Mouse (Mus musculus): ENCODE data around the gene Map7d3. TPM values are rescaled to one million over a fixed set of nuclear protein-coding genes. Genes with fewer than 3 reads are reported as not detected.

Map7d3 gene
- 1.7 and 2.0 TPM in 2 replicates for polyA plus RNA-seq (2015; fragmentation: Nextera tagmentation; extraction: Ambion mirVana)

- H3K4me1 ChIP-seq (replicated peaks) = no peaks in the 10 kb centered on the region
- no peaks in the 10 kb centered on the region for H3K36me3 ChIP-seq
- ATAC-seq = peak; percentile 61; the same call in 1 of the 2 replicates
- H3K4me3 ChIP-seq (replicated peaks) = peak within 1 kb of the TSS; percentile 45
- H3K9me3 ChIP-seq = no peaks in the 10 kb centered on the region
- WGBS = 23% methylated on average over 35 of the region's 35 CpGs
- no peak within 1 kb of the TSS for H3K27ac ChIP-seq
- no peak within 1 kb of the TSS; the same call in 1 of the 2 replicates for H3K9ac ChIP-seq
- H3K4me2 ChIP-seq (replicated peaks) = peak within 1 kb of the TSS; percentile 71
- H3K27me3 ChIP-seq (replicated peaks) = no peaks in the 10 kb centered on the region
Observed at GRCm38 (mm10) chrX:56821765-56822603, at the start of gene Map7d3. Map7d3 (minus strand) TSS chrX:56822326.

GRCm38 (mm10) chrX:56869863-56870262, 47.7 kb upstream of the Map7d3 start, which contains the start of gene Adgrg4:
Adgrg4 (plus strand) TSS chrX:56870163.
- no peak within 1 kb of the TSS for H3K9ac ChIP-seq
- no peaks in the 10 kb centered on the region for H3K4me1 ChIP-seq (replicated peaks)
- H3K9me3 ChIP-seq = no peaks in the 10 kb centered on the region
- H3K4me3 ChIP-seq (replicated peaks) = no peak within 1 kb of the TSS
- H3K36me3 ChIP-seq = no peaks in the 10 kb centered on the region
- H3K27me3 ChIP-seq (replicated peaks) = no peaks in the 10 kb centered on the region
- no peak within 1 kb of the TSS for H3K27ac ChIP-seq
- no peak for ATAC-seq
- WGBS = 72% methylated on average over 2 of the region's 2 CpGs
- no peak within 1 kb of the TSS for H3K4me2 ChIP-seq (replicated peaks)

GRCm38 (mm10) chrX:56841255-56841654, 19.1 kb upstream of the Map7d3 start:
- H3K27ac ChIP-seq = no peak overlapping the region
- H3K4me3 ChIP-seq (replicated peaks) = no peak overlapping the region
- no peaks in the 10 kb centered on the region for H3K9me3 ChIP-seq
- ATAC-seq = no peak
- WGBS = 65% methylated on average over 5 of the region's 5 CpGs
- no peaks in the 10 kb centered on the region for H3K4me1 ChIP-seq (replicated peaks)
- no peak overlapping the region for H3K4me2 ChIP-seq (replicated peaks)
- H3K36me3 ChIP-seq = no peaks in the 10 kb centered on the region
- no peaks in the 10 kb centered on the region for H3K27me3 ChIP-seq (replicated peaks)
- H3K9ac ChIP-seq = no peak overlapping the region

- H3K4me2 ChIP-seq (replicated peaks) = no peak overlapping the region
- no peak overlapping the region for H3K9ac ChIP-seq
- H3K4me1 ChIP-seq (replicated peaks) = no peaks in the 10 kb centered on the region
- ATAC-seq = no peak
- H3K36me3 ChIP-seq = no peaks in the 10 kb centered on the region
- no peak overlapping the region for H3K27ac ChIP-seq
- H3K4me3 ChIP-seq (replicated peaks) = no peak overlapping the region
- no peaks in the 10 kb centered on the region for H3K27me3 ChIP-seq (replicated peaks)
- H3K9me3 ChIP-seq = no peaks in the 10 kb centered on the region
Observed at GRCm38 (mm10) chrX:56839369-56839768, 17.2 kb upstream of the Map7d3 start.

GRCm38 (mm10) chrX:56835842-56836241, 13.7 kb upstream of the Map7d3 start:
- H3K4me3 ChIP-seq (replicated peaks) = no peak overlapping the region
- H3K9me3 ChIP-seq = no peaks in the 10 kb centered on the region
- no peaks in the 10 kb centered on the region for H3K36me3 ChIP-seq
- no peaks in the 10 kb centered on the region for H3K27me3 ChIP-seq (replicated peaks)
- no peak overlapping the region for H3K9ac ChIP-seq
- ATAC-seq = no peak
- no peaks in the 10 kb centered on the region for H3K4me1 ChIP-seq (replicated peaks)
- no peak overlapping the region for H3K27ac ChIP-seq
- WGBS = 83% methylated on average over 6 of the region's 6 CpGs
- no peak overlapping the region for H3K4me2 ChIP-seq (replicated peaks)

- Histone ChIP-seq H3K9ac (no peak overlapping the region), H3K4me2 (replicated peaks) (no peak overlapping the region), H3K4me3 (replicated peaks) (no peak overlapping the region), H3K36me3 (no peaks in the 10 kb centered on the region), H3K27ac (no peak overlapping the region), H3K27me3 (replicated peaks) (no peaks in the 10 kb centered on the region), H3K4me1 (replicated peaks) (no peaks in the 10 kb centered on the region), H3K9me3 (no peaks in the 10 kb centered on the region)
- ATAC-seq = no peak
- WGBS = 72% methylated on average over 6 of the region's 6 CpGs
Observed at GRCm38 (mm10) chrX:56827492-56827891, 5.4 kb upstream of the Map7d3 start.

GRCm38 (mm10) chrX:56791268-56791667, 30.9 kb downstream of the Map7d3 start:
- 57% methylated on average over 15 of the region's 15 CpGs for WGBS
- H3K27me3 ChIP-seq (replicated peaks) = no peaks in the 10 kb centered on the region
- no peak overlapping the region for H3K4me3 ChIP-seq (replicated peaks)
- ATAC-seq = peak; percentile 67
- H3K9me3 ChIP-seq = no peaks in the 10 kb centered on the region
- no peak overlapping the region for H3K27ac ChIP-seq
- H3K9ac ChIP-seq = no peak overlapping the region
- H3K4me2 ChIP-seq (replicated peaks) = no peak overlapping the region
- H3K36me3 ChIP-seq = no peaks in the 10 kb centered on the region
- H3K4me1 ChIP-seq (replicated peaks) = no peaks in the 10 kb centered on the region

- H3K27me3 ChIP-seq (replicated peaks) = no peaks in the 10 kb centered on the region
- no peaks in the 10 kb centered on the region for H3K9me3 ChIP-seq
- H3K9ac ChIP-seq = no peak overlapping the region
- no peak overlapping the region for H3K4me2 ChIP-seq (replicated peaks)
- H3K4me3 ChIP-seq (replicated peaks) = no peak overlapping the region
- peak; percentile 27; the same call in 1 of the 2 replicates for ATAC-seq
- WGBS = 83% methylated on average over 4 of the region's 4 CpGs
- no peaks in the 10 kb centered on the region for H3K4me1 ChIP-seq (replicated peaks)
- H3K27ac ChIP-seq = no peak overlapping the region
- no peaks in the 10 kb centered on the region for H3K36me3 ChIP-seq
Observed at GRCm38 (mm10) chrX:56790591-56790990, 31.5 kb downstream of the Map7d3 start.

- Histone ChIP-seq H3K27me3 (replicated peaks) (no peaks in the 10 kb centered on the region), H3K27ac (no peak overlapping the region), H3K9ac (no peak overlapping the region), H3K4me3 (replicated peaks) (no peak overlapping the region), H3K9me3 (no peaks in the 10 kb centered on the region), H3K4me1 (replicated peaks) (no peaks in the 10 kb centered on the region), H3K4me2 (replicated peaks) (no peak overlapping the region), H3K36me3 (no peaks in the 10 kb centered on the region)
- no peak for ATAC-seq
- 92% methylated on average over 3 of the region's 3 CpGs for WGBS
Observed at GRCm38 (mm10) chrX:56787486-56787885, 34.6 kb downstream of the Map7d3 start.

- Histone ChIP-seq H3K27ac (no peak overlapping the region), H3K4me3 (replicated peaks) (no peak overlapping the region), H3K9me3 (no peaks in the 10 kb centered on the region), H3K9ac (no peak overlapping the region), H3K27me3 (replicated peaks) (no peaks in the 10 kb centered on the region), H3K4me2 (replicated peaks) (no peak overlapping the region), H3K36me3 (no peaks in the 10 kb centered on the region), H3K4me1 (replicated peaks) (no peaks in the 10 kb centered on the region)
- WGBS = 64% methylated on average over 6 of the region's 6 CpGs
- peak; percentile 84 for ATAC-seq
Observed at GRCm38 (mm10) chrX:56786281-56787061, 35.7 kb downstream of the Map7d3 start.

- no peak for ATAC-seq
Observed at GRCm38 (mm10) chrX:56773329-56773728, 48.8 kb downstream of the Map7d3 start.

GRCm38 (mm10) chrX:56771751-56772150, 50.4 kb downstream of the Map7d3 start:
- H3K27me3 ChIP-seq (replicated peaks) = no peaks in the 10 kb centered on the region
- no peaks in the 10 kb centered on the region for H3K36me3 ChIP-seq
- no peak overlapping the region for H3K27ac ChIP-seq
- H3K4me3 ChIP-seq (replicated peaks) = no peak overlapping the region
- 56% methylated on average over 1 of the region's 1 CpGs for WGBS
- no peak overlapping the region for H3K4me2 ChIP-seq (replicated peaks)
- H3K9ac ChIP-seq = no peak overlapping the region
- ATAC-seq = no peak
- H3K9me3 ChIP-seq = no peaks in the 10 kb centered on the region
- H3K4me1 ChIP-seq (replicated peaks) = no peaks in the 10 kb centered on the region

More at GRCm38 (mm10) chrX:56773329-56773728, 48.8 kb downstream of the Map7d3 start:
- H3K4me3 ChIP-seq (replicated peaks) = no peak overlapping the region
- 87% methylated on average over 4 of the region's 4 CpGs for WGBS
- no peak overlapping the region for H3K4me2 ChIP-seq (replicated peaks)
- no peaks in the 10 kb centered on the region for H3K4me1 ChIP-seq (replicated peaks)
- no peak overlapping the region for H3K27ac ChIP-seq
- no peaks in the 10 kb centered on the region for H3K36me3 ChIP-seq
- no peak overlapping the region for H3K9ac ChIP-seq
- no peaks in the 10 kb centered on the region for H3K27me3 ChIP-seq (replicated peaks)
- H3K9me3 ChIP-seq = no peaks in the 10 kb centered on the region

Data from intestine, embryonic 15.5 days (tissue).